ENCODE assay signal across 27 mouse cellular contexts in the genomic region with DNA sequence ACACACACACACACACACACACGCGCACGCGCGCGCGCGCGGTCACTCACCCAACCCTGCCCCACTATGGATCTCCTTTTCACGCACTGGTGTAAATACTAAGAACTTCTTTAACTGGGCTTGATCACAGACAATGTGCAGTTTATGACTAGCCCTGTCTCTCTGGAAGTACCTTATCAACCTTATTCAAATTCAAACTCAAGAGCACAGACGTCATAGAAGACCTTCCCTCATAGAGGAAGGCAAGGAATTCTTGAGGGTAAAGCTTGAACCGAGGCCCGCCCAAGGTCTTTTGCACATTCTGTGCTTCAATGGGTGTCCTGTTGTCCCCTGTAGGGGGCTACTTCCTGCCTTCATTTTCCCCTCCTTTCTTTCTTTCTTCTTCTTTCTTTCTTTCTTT.
"Had no signal": no experiment of that assay in that cellular context is flagged by ENCODE, and none has a peak within 500 bp of the region (broad histone marks: within the 10 kb centered on the region; RNA-seq: fewer than 3 reads in every experiment).

No protein-coding gene starts in this region.

- DNase-seq: gastrocnemius, adult 2 months; gastrocnemius, postnatal 10 days; gastrocnemius, postnatal 25 days; heart, adult 2 months; heart, postnatal 10 days; heart, postnatal 4 days; kidney, adult 18-20 months; kidney, adult 8-10 months; kidney, postnatal 10 days; kidney, postnatal 25 days; kidney, postnatal 4 days; layer of hippocampus, adult 9-11 months; liver; liver, embryonic 13.5 days had no signal

- H3K27me3 ChIP-seq: heart, embryonic 12.5 days; hindbrain, embryonic 12.5 days; intestine, embryonic 15.5 days; limb, embryonic 12.5 days; liver, embryonic 13.5 days had no signal

- H3K4me2 ChIP-seq: heart, embryonic 12.5 days; hindbrain, embryonic 12.5 days; hindbrain, embryonic 14.5 days; intestine, embryonic 15.5 days; limb, embryonic 12.5 days; liver, embryonic 11.5 days; liver, embryonic 13.5 days had no signal

- H3K9ac ChIP-seq: heart, embryonic 12.5 days; hindbrain, embryonic 12.5 days; hindbrain, embryonic 14.5 days; intestine, embryonic 15.5 days; limb, embryonic 12.5 days; liver, embryonic 13.5 days had no signal

- H3K9me3 ChIP-seq: heart, embryonic 10.5 days; heart, embryonic 12.5 days; hindbrain, embryonic 10.5 days; hindbrain, embryonic 12.5 days; intestine, embryonic 15.5 days; limb, embryonic 10.5 days; limb, embryonic 12.5 days; liver, embryonic 13.5 days had no signal

- ATAC-seq: hindbrain, embryonic 16.5 days; inflammation-experienced regulatory T-cells, adult 6 months; intestine, embryonic 15.5 days; intestine, postnatal 0 days had no signal

- H3K36me3 ChIP-seq: heart, embryonic 10.5 days; heart, embryonic 12.5 days; hindbrain, embryonic 10.5 days; hindbrain, embryonic 12.5 days; intestine, embryonic 15.5 days; limb, embryonic 10.5 days; limb, embryonic 12.5 days; liver, embryonic 13.5 days had no signal

- H3K4me3 ChIP-seq: gastrocnemius, adult 2 months; heart, adult 2 months; heart, embryonic 10.5 days; heart, embryonic 12.5 days; hindbrain, embryonic 10.5 days; hindbrain, embryonic 12.5 days; intestine, embryonic 15.5 days; left cerebral cortex, adult 2 months; limb, embryonic 10.5 days; limb, embryonic 12.5 days; liver, embryonic 13.5 days had no signal

- H3K27ac ChIP-seq: gastrocnemius, adult 2 months; heart, adult 2 months; heart, embryonic 10.5 days; hindbrain, embryonic 10.5 days; hindbrain, embryonic 12.5 days; hindbrain, embryonic 14.5 days; intestine, embryonic 15.5 days; left cerebral cortex, adult 2 months; limb, embryonic 10.5 days; limb, embryonic 12.5 days; liver, embryonic 13.5 days had no signal
